Mouse (Mus musculus) C2C12 (cell line): ENCODE results near the gene Slc7a11. TPM values are rescaled to one million over a fixed set of nuclear protein-coding genes. Genes with fewer than 3 reads are reported as not detected.
A peak's percentile ranks its signal among the peaks of the same experiment; 100 is the strongest.

Source experiments
- H3K27me3 ChIP-seq: one replicate; pipeline ENCODE4 v1.6.1; 2011; ENCODE audit not compliant: control insufficient read depth, insufficient read depth, insufficient read length
- H3K36me3 ChIP-seq: one replicate; pipeline ENCODE4 v1.6.1; 2011; ENCODE audit not compliant: control insufficient read depth, insufficient read depth
- H3K4me3 ChIP-seq: one replicate; pipeline ENCODE4 v1.5.1; 2011; ENCODE audit warnings: mild to moderate bottlenecking, control low read depth; ENCODE audit not compliant: poor library complexity, insufficient read depth, severe bottlenecking
- H3K79me2 ChIP-seq: one replicate; pipeline ENCODE4 v1.6.1; 2011; ENCODE audit not compliant: control insufficient read depth, insufficient read depth
- H3K79me3 ChIP-seq: one replicate; pipeline ENCODE4 v1.6.1; 2011; ENCODE audit warnings: low read depth, control low read depth
- H3ac ChIP-seq: one replicate; pipeline ENCODE3; 2011; ENCODE audit warnings: low read depth; ENCODE audit not compliant: control insufficient read depth, insufficient read length
- CEBPB ChIP-seq: IDR thresholded peaks from one replicate; pipeline ENCODE4 v1.6.1; 2011; ENCODE audit warnings: low read depth, mild to moderate bottlenecking, control low read depth, moderate library complexity
- CTCF ChIP-seq: IDR thresholded peaks from one replicate; pipeline ENCODE4 v1.5.1; 2011; ENCODE audit not compliant: control insufficient read depth, insufficient read depth, insufficient read length
- FOSL1 ChIP-seq: IDR thresholded peaks from one replicate; pipeline ENCODE4 v1.8.0; 2011; ENCODE audit warnings: mild to moderate bottlenecking, low read length; ENCODE audit not compliant: poor library complexity, insufficient read depth, severe bottlenecking
- MAX ChIP-seq: IDR thresholded peaks from one replicate; pipeline ENCODE4 v1.6.1; 2011; ENCODE audit warnings: mild to moderate bottlenecking, control low read depth
- MYOD1 ChIP-seq: IDR thresholded peaks from one replicate; pipeline ENCODE4 v1.6.1; 2011; ENCODE audit warnings: low read depth; ENCODE audit not compliant: control insufficient read depth, insufficient read length
- MYOG ChIP-seq: IDR thresholded peaks from one replicate; pipeline ENCODE4 v1.6.1; 2011; ENCODE audit not compliant: control insufficient read depth, insufficient read length; ENCODE audit errors: extremely low read depth
- USF1 ChIP-seq: IDR thresholded peaks from one replicate; pipeline ENCODE4 v1.6.1; 2011; ENCODE audit warnings: low read depth, mild to moderate bottlenecking, control low read depth, moderate library complexity
- polyA plus RNA-seq: library from polyadenylated mRNA; unstranded; fragments of >200 nt; fragmentation: generic; extraction: Trizol; gene quantifications from one replicate; pipeline ENCODE4 v1.2.1, GENCODE M21; 2012; ENCODE audit warnings: missing spikeins

Gene Slc7a11
- polyA plus RNA-seq, 1 experiment: 3.1 TPM

- no peak overlapping the region for H3ac ChIP-seq
- H3K79me2 ChIP-seq: no peaks in the 10 kb centered on the region
- no peak overlapping the region for H3K4me3 ChIP-seq
- TF ChIP-seq MYOD1 (no peak), USF1 (no peak), FOSL1 (no peak), MYOG (no peak), MAX (no peak), CEBPB (no peak), CTCF (no peak)
- H3K79me3 ChIP-seq: no peaks in the 10 kb centered on the region
- no peaks in the 10 kb centered on the region for H3K27me3 ChIP-seq
- H3K36me3 ChIP-seq: no peaks in the 10 kb centered on the region
Measured at GRCm38 (mm10) chr3:50003970-50004683, 439.3 kb downstream of the Slc7a11 start.

GRCm38 (mm10) chr3:50002067-50002466 is 441.3 kb downstream of the Slc7a11 start:
- TF ChIP-seq MYOG (no peak), CEBPB (peak; percentile 26)
- Histone ChIP-seq H3K27me3 (no peaks in the 10 kb centered on the region), H3K79me2 (no peaks in the 10 kb centered on the region), H3ac (no peak overlapping the region), H3K79me3 (no peaks in the 10 kb centered on the region), H3K4me3 (no peak overlapping the region), H3K36me3 (no peaks in the 10 kb centered on the region)

DNA sequence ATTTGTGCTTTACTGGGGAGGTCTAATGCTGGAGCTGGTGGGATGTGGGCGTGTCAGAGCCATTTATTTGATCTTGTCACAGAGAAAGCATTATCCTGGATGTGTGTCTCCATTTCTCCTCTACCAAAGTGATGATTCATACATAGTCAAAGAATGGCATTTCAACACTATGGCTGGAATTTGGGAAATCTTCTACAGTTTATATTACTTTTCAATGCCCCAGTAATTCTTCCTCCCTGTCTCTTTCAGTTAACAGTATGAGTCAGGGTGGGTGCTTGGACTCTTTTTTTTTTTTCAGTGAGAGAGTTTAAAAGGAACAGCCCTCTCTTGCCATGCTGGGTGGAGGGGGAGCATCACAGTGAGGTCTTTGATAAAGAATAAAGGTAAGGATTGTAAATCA is 441.8 kb downstream of the Slc7a11 start:
- no peak for TF ChIP-seq MYOG
- peak; percentile 60 for TF ChIP-seq FOSL1
- no peak for TF ChIP-seq MAX
- peak; percentile 88 for TF ChIP-seq CEBPB
- no peak for TF ChIP-seq CTCF
- Histone ChIP-seq H3K79me2 (no peaks in the 10 kb centered on the region), H3K27me3 (no peaks in the 10 kb centered on the region), H3ac (no peak overlapping the region), H3K36me3 (no peaks in the 10 kb centered on the region), H3K79me3 (no peaks in the 10 kb centered on the region), H3K4me3 (no peak overlapping the region)

GRCm38 (mm10) chr3:49992891-49993290 is 450.5 kb downstream of the Slc7a11 start:
- H3K79me3 ChIP-seq: no peaks in the 10 kb centered on the region
- TF ChIP-seq USF1 (no peak), CTCF (no peak), MYOG (no peak), MYOD1 (no peak), CEBPB (no peak), MAX (no peak), FOSL1 (no peak)
- no peak overlapping the region for H3ac ChIP-seq
- no peak overlapping the region for H3K4me3 ChIP-seq
- H3K36me3 ChIP-seq: no peaks in the 10 kb centered on the region
- H3K79me2 ChIP-seq: no peaks in the 10 kb centered on the region
- no peaks in the 10 kb centered on the region for H3K27me3 ChIP-seq

- Histone ChIP-seq H3K79me2 (no peaks in the 10 kb centered on the region), H3K79me3 (no peaks in the 10 kb centered on the region), H3K36me3 (no peaks in the 10 kb centered on the region), H3K4me3 (no peak overlapping the region), H3ac (no peak overlapping the region), H3K27me3 (no peaks in the 10 kb centered on the region)
- no peak for TF ChIP-seq MYOD1
- TF ChIP-seq CTCF: no peak
- TF ChIP-seq CEBPB: no peak
- TF ChIP-seq FOSL1: no peak
- TF ChIP-seq MAX: no peak
- no peak for TF ChIP-seq USF1
- TF ChIP-seq MYOG: no peak
Measured at GRCm38 (mm10) chr3:49987236-49987635, 456.2 kb downstream of the Slc7a11 start.

GRCm38 (mm10) chr3:49984795-49985194 is 458.6 kb downstream of the Slc7a11 start:
- H3K27me3 ChIP-seq: no peaks in the 10 kb centered on the region
- TF ChIP-seq FOSL1: no peak
- TF ChIP-seq USF1: no peak
- no peak for TF ChIP-seq MAX
- TF ChIP-seq CEBPB: no peak
- no peak for TF ChIP-seq MYOG
- no peak for TF ChIP-seq MYOD1
- TF ChIP-seq CTCF: no peak
- no peaks in the 10 kb centered on the region for H3K36me3 ChIP-seq
- no peaks in the 10 kb centered on the region for H3K79me3 ChIP-seq
- H3K79me2 ChIP-seq: no peaks in the 10 kb centered on the region
- H3ac ChIP-seq: no peak overlapping the region
- H3K4me3 ChIP-seq: no peak overlapping the region
